ENCODE assay signal across 10 mouse cellular contexts in the genomic region with DNA sequence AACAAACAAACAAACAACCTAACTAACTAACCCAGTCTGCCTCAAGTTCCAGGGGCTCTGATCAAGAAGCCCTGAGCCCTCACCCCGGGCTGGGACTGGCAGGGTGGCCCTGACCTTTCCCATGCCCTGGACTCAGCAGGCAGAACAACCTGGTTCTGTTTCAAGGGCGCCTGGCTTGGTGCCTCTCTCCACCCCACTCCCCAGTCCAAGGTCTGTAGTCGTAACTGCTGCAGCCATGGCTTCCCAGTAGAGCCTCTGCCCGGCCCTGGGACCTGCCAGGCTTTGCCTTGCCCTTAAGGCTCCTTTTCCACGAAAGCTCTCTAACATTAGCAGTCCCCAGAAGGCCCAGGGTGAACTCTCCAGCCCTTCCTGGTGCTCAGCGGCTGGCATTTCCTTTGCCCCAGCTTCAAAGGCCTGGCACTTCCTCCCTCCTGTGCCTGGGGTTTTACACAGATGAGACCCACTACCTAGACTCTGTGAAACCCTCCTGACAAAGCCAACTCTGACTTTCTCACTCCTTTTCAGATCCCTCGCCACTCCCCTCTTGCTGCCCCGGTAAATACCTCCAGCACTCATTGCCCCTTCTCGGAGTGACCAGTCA. TPM values are rescaled to one million over a fixed set of nuclear protein-coding genes. Genes with fewer than 3 reads are reported as not detected.
DNase-seq lines count a peak whose midpoint lies in the region; ATAC-seq lines count a peak whose summit lies in the region.
"Had no signal": no experiment of that assay in that cellular context is flagged by ENCODE, and none has a peak within 500 bp of the region (broad histone marks: within the 10 kb centered on the region; RNA-seq: fewer than 3 reads in every experiment).

No protein-coding gene starts in this region.

- H3K27me3 ChIP-seq in liver, embryonic 16.5 days (ENCODE audit: control insufficient read depth, insufficient read depth, low read depth, low read length) = no peaks in the 10 kb centered on the region
- no peaks in the 10 kb centered on the region for H3K27me3 ChIP-seq in kidney, embryonic 15.5 days
- H3K27me3 ChIP-seq: embryonic facial prominence, embryonic 12.5 days had no signal

- H3K4me3 ChIP-seq in liver, embryonic 16.5 days (ENCODE audit: low read depth, low read length) = no peak overlapping the region
- no peak overlapping the region for H3K4me3 ChIP-seq in kidney, embryonic 15.5 days (replicated peaks)
- H3K4me3 ChIP-seq: embryonic facial prominence, embryonic 12.5 days; midbrain, embryonic 13.5 days had no signal

- H3K9me3 ChIP-seq in liver, embryonic 16.5 days (replicated peaks; ENCODE audit: control insufficient read depth, low read length) = no peaks in the 10 kb centered on the region
- H3K9me3 ChIP-seq in kidney, embryonic 15.5 days (replicated peaks) = no peaks in the 10 kb centered on the region
- H3K9me3 ChIP-seq: embryonic facial prominence, embryonic 12.5 days; midbrain, embryonic 13.5 days had no signal

- H3K4me1 ChIP-seq in liver, embryonic 16.5 days (ENCODE audit: control insufficient read depth, low read depth, low read length) = peaks cover 3% of the 10 kb centered on the region; the same call in 1 of the 2 replicates
- peaks cover 12% of the 10 kb centered on the region for H3K4me1 ChIP-seq in kidney, embryonic 15.5 days
- H3K4me1 ChIP-seq: embryonic facial prominence, embryonic 12.5 days had no signal

- no peak overlapping the region for H3K4me2 ChIP-seq in liver, embryonic 16.5 days (ENCODE audit: low read depth, low read length)
- no peak overlapping the region for H3K4me2 ChIP-seq in kidney, embryonic 15.5 days
- H3K4me2 ChIP-seq: embryonic facial prominence, embryonic 12.5 days; midbrain, embryonic 13.5 days had no signal

- no peak overlapping the region for H3K9ac ChIP-seq in liver, embryonic 16.5 days (ENCODE audit: low read depth, low read length)
- H3K9ac ChIP-seq in kidney, embryonic 15.5 days = no peak overlapping the region
- H3K9ac ChIP-seq: embryonic facial prominence, embryonic 12.5 days; midbrain, embryonic 13.5 days had no signal

- H3K27ac ChIP-seq in liver, embryonic 16.5 days (ENCODE audit: low read length) = no peak overlapping the region
- H3K27ac ChIP-seq in kidney, embryonic 15.5 days = peak overlapping the region; percentile 18
- H3K27ac ChIP-seq: embryonic facial prominence, embryonic 12.5 days; midbrain, embryonic 13.5 days had no signal

- 48% methylated on average over 9 of the region's 9 CpGs for WGBS in liver, embryonic 16.5 days (ENCODE audit: insufficient replicate concordance)
- 51% methylated on average over 9 of the region's 9 CpGs for WGBS in kidney, embryonic 15.5 days

- H3K36me3 ChIP-seq in liver, embryonic 16.5 days (ENCODE audit: control insufficient read depth, insufficient read depth) = no peaks in the 10 kb centered on the region
- no peaks in the 10 kb centered on the region for H3K36me3 ChIP-seq in kidney, embryonic 15.5 days
- H3K36me3 ChIP-seq: embryonic facial prominence, embryonic 12.5 days; midbrain, embryonic 13.5 days had no signal

- no peak for DNase-seq in liver
- DNase-seq in adrenal gland, postnatal 14 days = peak; percentile 93
- peak; percentile 59 for DNase-seq in thymus, postnatal 0 days (ENCODE audit: low spot score)
- DNase-seq in neural tube, embryonic 10.5 days (ENCODE audit: extremely low spot score, low spot score) = no peak
- DNase-seq in embryo, embryonic 11 days = no peak
- DNase-seq: retina, postnatal 1 day had no signal

- peak; percentile 49; the same call in 1 of the 2 replicates for ATAC-seq in liver, embryonic 16.5 days (ENCODE audit: low read depth)
- ATAC-seq in kidney, embryonic 15.5 days (replicated peaks; ENCODE audit: low FRiP score) = no peak
- ATAC-seq: midbrain, embryonic 13.5 days had no signal

RNA-seq across cellular contexts. Expression of gene Ece1, which starts 6.2 kb away (rescaled TPM):
- polyA plus RNA-seq in liver, embryonic 16.5 days (2015; fragmentation: Nextera tagmentation; extraction: Ambion mirVana) = 16.3 and 23.4 TPM in 2 replicates
- 202 and 263 TPM in 2 replicates for total RNA-seq in adrenal gland, postnatal 14 days (2021)
- 53.7 and 58.5 TPM in 2 replicates for polyA plus RNA-seq in kidney, embryonic 15.5 days (2015; fragmentation: Nextera tagmentation; extraction: Ambion mirVana)
- 14.6 and 18.3 TPM in 2 replicates for polyA plus RNA-seq in thymus, postnatal 0 days (2015; fragmentation: Nextera tagmentation; extraction: Ambion mirVana)

RNA-seq across cellular contexts. Expression of gene Alpl, which starts 59.7 kb away (rescaled TPM):
- polyA plus RNA-seq in liver, embryonic 16.5 days (2015; fragmentation: Nextera tagmentation; extraction: Ambion mirVana) = 11.9 and 15.5 TPM in 2 replicates
- 16.5 and 19.0 TPM in 2 replicates for total RNA-seq in adrenal gland, postnatal 14 days (2021)
- 12.9 and 25.3 TPM in 2 replicates for polyA plus RNA-seq in kidney, embryonic 15.5 days (2015; fragmentation: Nextera tagmentation; extraction: Ambion mirVana)
- 1.4 and 1.5 TPM in 2 replicates for polyA plus RNA-seq in thymus, postnatal 0 days (2015; fragmentation: Nextera tagmentation; extraction: Ambion mirVana)

Comparison
In these comparisons a context has a peak if more than half of its experiments do, and no peak if none do; other contexts are left out.
1. DNase-seq: peak in adrenal gland, postnatal 14 days (single experiment) and thymus, postnatal 0 days (single experiment); none in liver (single experiment), neural tube, embryonic 10.5 days (single experiment) and embryo, embryonic 11 days (single experiment).